Mouse (Mus musculus): ENCODE data around the gene Thoc6.
A peak's percentile ranks its signal among the peaks of the same experiment; 100 is the strongest.

The Thoc6 gene

GRCm38 (mm10) chr17:23673424-23674073, at the start of gene Thoc6, which contains the start of gene Hcfc1r1:
Gene Thoc6 (minus strand): TSS chr17:23673882.
Gene Hcfc1r1 (plus strand): TSS chr17:23673596.
- peak; percentile 96 for DNase-seq (ENCODE audit: low read depth, low spot score)

- no peak for DNase-seq (ENCODE audit: low read depth, low spot score)
Measured at GRCm38 (mm10) chr17:23722376-23723125, 48.9 kb upstream of the Thoc6 start, which contains the start of gene 1520401A03Rik. Gene 1520401A03Rik (minus strand): TSS chr17:23722783.

- no peak for DNase-seq (ENCODE audit: low read depth, low spot score)
Measured at GRCm38 (mm10) chr17:23721886-23722285, 48.2 kb upstream of the Thoc6 start.

- no peak for DNase-seq (ENCODE audit: low read depth, low spot score)
Measured at GRCm38 (mm10) chr17:23719455-23719854, 45.8 kb upstream of the Thoc6 start.

- no peak for DNase-seq (ENCODE audit: low read depth, low spot score)
Measured at GRCm38 (mm10) chr17:23717003-23717402, 43.3 kb upstream of the Thoc6 start.

GRCm38 (mm10) chr17:23706212-23706611, 32.5 kb upstream of the Thoc6 start:
- DNase-seq (ENCODE audit: low read depth, low spot score): peak; percentile 86

- DNase-seq (ENCODE audit: low read depth, low spot score): no peak
Measured at GRCm38 (mm10) chr17:23705525-23706104, 31.9 kb upstream of the Thoc6 start.

- DNase-seq (ENCODE audit: low read depth, low spot score): no peak
Measured at GRCm38 (mm10) chr17:23704741-23705140, 31.1 kb upstream of the Thoc6 start.

- no peak for DNase-seq (ENCODE audit: low read depth, low spot score)
Measured at GRCm38 (mm10) chr17:23703301-23703700, 29.6 kb upstream of the Thoc6 start.

GRCm38 (mm10) chr17:23700079-23700478, 26.4 kb upstream of the Thoc6 start:
- peak; percentile 85 for DNase-seq (ENCODE audit: low read depth, low spot score)

- DNase-seq (ENCODE audit: low read depth, low spot score): peak; percentile 36
Measured at GRCm38 (mm10) chr17:23699131-23700077, 25.7 kb upstream of the Thoc6 start.

- DNase-seq (ENCODE audit: low read depth, low spot score): no peak
Measured at GRCm38 (mm10) chr17:23695801-23696200, 22.1 kb upstream of the Thoc6 start.

GRCm38 (mm10) chr17:23694491-23694890, 20.8 kb upstream of the Thoc6 start:
- no peak for DNase-seq (ENCODE audit: low read depth, low spot score)

- DNase-seq (ENCODE audit: low read depth, low spot score): no peak
Measured at GRCm38 (mm10) chr17:23683856-23684672, 10.4 kb upstream of the Thoc6 start, which contains the start of gene Cldn9. Gene Cldn9 (minus strand): TSS chr17:23684026.

- no peak for DNase-seq (ENCODE audit: low read depth, low spot score)
Measured at GRCm38 (mm10) chr17:23683226-23683625, 9.5 kb upstream of the Thoc6 start.

GRCm38 (mm10) chr17:23682530-23682929, 8.8 kb upstream of the Thoc6 start:
- no peak for DNase-seq (ENCODE audit: low read depth, low spot score)

- no peak for DNase-seq (ENCODE audit: low read depth, low spot score)
Measured at GRCm38 (mm10) chr17:23682092-23682491, 8.4 kb upstream of the Thoc6 start.

GRCm38 (mm10) chr17:23681086-23681485, 7.4 kb upstream of the Thoc6 start:
- DNase-seq (ENCODE audit: low read depth, low spot score): no peak

- no peak for DNase-seq (ENCODE audit: low read depth, low spot score)
Measured at GRCm38 (mm10) chr17:23680336-23680735, 6.7 kb upstream of the Thoc6 start.

GRCm38 (mm10) chr17:23679127-23679835, 5.6 kb upstream of the Thoc6 start, which contains the start of gene Cldn6:
Gene Cldn6 (plus strand): TSS chr17:23679249.
- DNase-seq (ENCODE audit: low read depth, low spot score): no peak
